Mouse (Mus musculus): Measurements from ENCODE around the gene Gm2a.

DNA sequence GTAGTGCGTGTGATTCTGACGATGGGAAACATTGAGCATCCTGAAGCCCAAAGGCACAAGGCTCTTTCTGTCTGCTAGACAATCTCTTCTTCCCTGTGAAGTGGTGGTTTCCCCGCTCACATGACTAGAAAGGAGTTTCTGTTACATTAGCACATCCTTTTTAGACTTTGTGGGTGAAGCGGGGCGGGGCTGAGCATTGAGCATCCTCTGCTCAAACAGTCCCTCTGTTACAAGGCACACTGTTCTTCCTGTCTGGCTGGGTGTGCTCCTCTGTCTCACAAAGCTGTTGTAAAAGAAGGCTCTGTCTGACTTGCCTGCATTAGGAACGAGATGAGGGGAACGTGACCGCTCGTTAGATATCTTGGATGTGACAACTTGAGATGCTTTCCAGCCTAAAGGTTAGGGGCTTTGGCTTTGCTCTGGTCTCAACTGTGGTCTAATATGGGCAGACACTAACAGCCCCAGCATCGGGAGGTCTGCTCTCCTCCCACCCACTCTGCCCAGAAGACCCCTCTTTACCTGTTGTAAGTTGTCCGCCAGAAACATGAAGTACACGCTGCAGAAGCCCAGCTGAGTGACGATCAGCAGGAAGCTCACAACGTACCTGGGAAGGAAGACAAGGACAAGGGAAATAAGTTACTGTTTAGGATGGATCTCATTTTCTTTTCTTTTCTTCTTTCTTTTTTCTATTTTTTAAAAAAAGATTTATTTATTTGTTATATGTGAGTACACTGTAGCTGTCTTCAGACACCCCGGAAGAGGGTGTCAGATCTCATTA lies 39.0 kb downstream of the Gm2a start:
- TF ChIP-seq CTCF (IDR thresholded peaks at IDR 0.05; ENCODE audit: control insufficient read depth, insufficient read depth, low read length) (no peak), POLR2A (IDR thresholded peaks at IDR 0.05; ENCODE audit: borderline replicate concordance, control insufficient read depth, low read depth, low read length) (no peak)

Measured in bone marrow, adult 2 months (tissue).